Mouse (Mus musculus) megakaryocyte, embryonic 14.5 days (primary cell): ENCODE data around the gene Pnp. TPM values are rescaled to one million over a fixed set of nuclear protein-coding genes. Genes with fewer than 3 reads are reported as not detected.
"Not testable (repeated sequence)": the region's sequence is repeated elsewhere in the genome, so short reads cannot be mapped to it uniquely, and the experiment has no call there.

ENCODE experiments used
- H3K27me3 ChIP-seq: replicated peaks from 2 replicates; pipeline ENCODE3; 2012; ENCODE audit warnings: inconsistent platforms
- H3K36me3 ChIP-seq: replicated peaks from 2 replicates; pipeline ENCODE3; 2012; ENCODE audit warnings: low read length, inconsistent platforms, mixed read lengths
- H3K4me1 ChIP-seq: 2 replicates; pipeline ENCODE4 v1.6.1; 2012; ENCODE audit warnings: inconsistent platforms
- H3K4me3 ChIP-seq: replicated peaks from 2 replicates; pipeline ENCODE3; 2012; ENCODE audit warnings: moderate library complexity, mild to moderate bottlenecking, inconsistent platforms
- H3K9me3 ChIP-seq: 2 replicates; pipeline ENCODE4 v1.6.1; 2012; ENCODE audit warnings: inconsistent platforms
- FLI1 ChIP-seq: IDR thresholded peaks from 2 replicates; pipeline ENCODE4 v1.6.1; 2012; ENCODE audit warnings: low read length, inconsistent platforms, mixed read lengths
- GATA1 ChIP-seq: IDR thresholded peaks from 3 replicates; pipeline ENCODE4 v1.6.1; 2012; ENCODE audit warnings: mixed read lengths, low read length, inconsistent platforms, borderline replicate concordance
- polyA plus RNA-seq: library from polyadenylated mRNA; stranded (reverse); fragments of >175 nt; gene quantifications from 2 replicates; pipeline ENCODE4 v1.2.3, GENCODE M21; 2012; ENCODE audit warnings: low replicate concordance; ENCODE audit not compliant: insufficient read depth

Pnp gene
- polyA plus RNA-seq, 1 experiment, result 1.4 TPM

GRCm38 (mm10) chr14:50930377-50930753, 517 bp upstream of the Pnp start:
- Histone ChIP-seq H3K27me3 (no peaks in the 10 kb centered on the region), H3K36me3 (peaks cover 39% of the 10 kb centered on the region), H3K4me3 (peak overlapping the region; percentile 98), H3K4me1 (peaks cover 58% of the 10 kb centered on the region), H3K9me3 (no peaks in the 10 kb centered on the region)
- TF ChIP-seq FLI1 (no peak), GATA1 (no peak)

DNA sequence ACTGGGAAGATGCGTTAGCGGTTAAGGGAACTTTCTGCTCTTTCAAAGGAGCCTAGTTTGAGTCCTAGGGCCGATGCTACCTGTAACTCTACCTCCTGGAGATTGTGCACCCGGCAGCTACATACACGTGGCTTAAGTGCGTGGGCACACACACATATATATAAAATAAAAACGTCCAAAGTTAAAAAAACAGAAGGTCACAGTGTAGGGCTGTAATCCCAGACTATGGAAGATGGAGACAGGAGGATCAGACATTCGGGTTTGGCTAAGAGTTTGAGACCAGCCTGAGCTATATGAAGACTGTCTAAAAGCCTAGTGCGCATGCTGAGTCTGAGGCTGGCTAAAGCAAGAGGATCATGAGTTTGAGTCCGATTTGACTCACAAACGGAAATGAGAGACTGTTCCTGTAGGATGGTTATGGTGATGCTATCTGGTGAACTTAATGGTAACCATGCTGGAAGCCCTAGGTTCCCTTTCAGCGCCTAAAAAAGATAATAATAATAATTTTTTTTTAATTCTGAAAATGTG, 675 bp downstream of the Pnp start:
- Histone ChIP-seq H3K27me3 (no peaks in the 10 kb centered on the region), H3K36me3 (peaks cover 31% of the 10 kb centered on the region), H3K4me3 (peak overlapping the region; percentile 98), H3K9me3 (no peaks in the 10 kb centered on the region), H3K4me1 (peaks cover 46% of the 10 kb centered on the region)
- TF ChIP-seq GATA1, result no peak
- no peak for TF ChIP-seq FLI1

DNA sequence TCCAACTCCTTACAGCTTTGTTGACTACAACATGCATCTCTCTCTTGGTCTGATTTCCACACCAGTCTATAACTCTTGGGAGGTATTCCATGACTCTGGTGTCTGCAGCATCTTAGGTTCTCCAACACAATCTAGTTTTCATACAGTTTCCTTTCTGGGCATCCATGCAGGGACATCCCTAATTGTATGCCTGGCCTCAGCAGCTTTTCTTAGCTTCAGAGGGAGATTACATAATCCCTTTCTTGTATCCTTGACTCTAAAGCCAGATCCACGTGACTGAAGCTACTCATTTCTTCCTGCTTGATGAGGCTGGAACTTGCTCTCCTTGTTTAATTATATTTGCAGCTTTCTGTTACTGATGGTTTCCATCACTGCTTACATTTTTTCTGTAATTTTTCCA, 5.8 kb downstream of the Pnp start:
- H3K4me3 ChIP-seq, result no peak overlapping the region
- no peaks in the 10 kb centered on the region for H3K27me3 ChIP-seq
- H3K9me3 ChIP-seq, result no peaks in the 10 kb centered on the region
- H3K36me3 ChIP-seq, result no peaks in the 10 kb centered on the region
- H3K4me1 ChIP-seq, result peaks cover 34% of the 10 kb centered on the region
- TF ChIP-seq GATA1 (no peak), FLI1 (no peak)

GRCm38 (mm10) chr14:50938119-50938908, 7.4 kb downstream of the Pnp start:
- peak overlapping the region; percentile 77 for H3K4me3 ChIP-seq
- H3K9me3 ChIP-seq, result no peaks in the 10 kb centered on the region
- H3K36me3 ChIP-seq, result no peaks in the 10 kb centered on the region
- no peak for TF ChIP-seq FLI1
- no peak for TF ChIP-seq GATA1
- H3K27me3 ChIP-seq, result no peaks in the 10 kb centered on the region
- H3K4me1 ChIP-seq, result peaks cover 25% of the 10 kb centered on the region

- Histone ChIP-seq H3K36me3 (no peaks in the 10 kb centered on the region), H3K27me3 (no peaks in the 10 kb centered on the region), H3K9me3 (no peaks in the 10 kb centered on the region), H3K4me1 (peaks cover 25% of the 10 kb centered on the region), H3K4me3 (peak overlapping the region; percentile 77)
- no peak for TF ChIP-seq GATA1
- no peak for TF ChIP-seq FLI1
Measured at GRCm38 (mm10) chr14:50938940-50939339, 8.1 kb downstream of the Pnp start.

GRCm38 (mm10) chr14:50943932-50944667, 13.2 kb downstream of the Pnp start, which contains the start of gene Gm49342:
Gene Gm49342 (plus strand): TSS chr14:50944517.
- H3K36me3 ChIP-seq, result no peaks in the 10 kb centered on the region
- no peaks in the 10 kb centered on the region for H3K27me3 ChIP-seq
- H3K4me3 ChIP-seq, result peak within 1 kb of the TSS; percentile 92
- TF ChIP-seq FLI1 (no peak), GATA1 (no peak)
- peaks cover 8% of the 10 kb centered on the region for H3K4me1 ChIP-seq
- H3K9me3 ChIP-seq, result no peaks in the 10 kb centered on the region

DNA sequence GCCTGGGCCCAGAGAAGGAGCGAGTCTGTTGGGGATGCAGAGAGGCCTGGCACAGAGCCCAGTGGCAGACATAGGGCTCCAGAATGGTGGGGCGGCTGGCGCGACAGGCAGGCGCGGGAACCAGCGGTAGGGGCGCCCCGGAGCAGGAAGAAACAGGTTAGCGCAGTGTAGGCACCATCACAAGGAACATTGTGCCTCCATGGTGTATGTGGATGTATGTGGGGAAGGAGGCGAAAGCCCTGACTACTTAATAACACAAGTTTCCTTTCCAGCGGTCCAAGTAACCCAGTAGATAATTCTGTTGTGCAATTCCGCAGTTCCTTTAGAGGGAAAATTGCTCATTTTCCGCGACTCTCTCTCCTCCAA, 13.8 kb downstream of the Pnp start:
- not testable (repeated sequence) for H3K27me3 ChIP-seq, H3K9me3 ChIP-seq, H3K4me1 ChIP-seq, H3K36me3 ChIP-seq
- H3K4me3 ChIP-seq, result peak overlapping the region; percentile 90

DNA sequence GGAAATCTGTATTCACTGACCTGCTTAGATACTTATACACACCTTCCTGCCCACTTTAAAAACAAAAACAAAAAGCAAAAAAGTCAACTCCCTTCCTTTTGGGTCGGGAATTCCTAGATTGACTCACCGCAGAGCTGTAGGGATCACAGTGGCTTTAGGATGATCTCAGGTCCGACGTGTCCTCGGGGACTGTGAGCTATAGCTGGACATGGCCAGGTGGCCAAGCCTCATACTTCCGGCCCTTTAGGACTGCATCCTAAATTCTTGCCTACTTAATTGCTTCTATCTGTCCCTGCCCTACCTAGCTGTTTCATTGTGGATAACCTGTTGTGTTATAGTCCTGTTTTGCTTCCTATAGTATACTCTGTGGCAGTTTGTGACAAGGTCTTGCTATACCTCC, 14.2 kb downstream of the Pnp start:
- H3K4me3 ChIP-seq, result peak overlapping the region; percentile 90
- not testable (repeated sequence) for H3K36me3 ChIP-seq, H3K9me3 ChIP-seq, H3K4me1 ChIP-seq, H3K27me3 ChIP-seq

DNA sequence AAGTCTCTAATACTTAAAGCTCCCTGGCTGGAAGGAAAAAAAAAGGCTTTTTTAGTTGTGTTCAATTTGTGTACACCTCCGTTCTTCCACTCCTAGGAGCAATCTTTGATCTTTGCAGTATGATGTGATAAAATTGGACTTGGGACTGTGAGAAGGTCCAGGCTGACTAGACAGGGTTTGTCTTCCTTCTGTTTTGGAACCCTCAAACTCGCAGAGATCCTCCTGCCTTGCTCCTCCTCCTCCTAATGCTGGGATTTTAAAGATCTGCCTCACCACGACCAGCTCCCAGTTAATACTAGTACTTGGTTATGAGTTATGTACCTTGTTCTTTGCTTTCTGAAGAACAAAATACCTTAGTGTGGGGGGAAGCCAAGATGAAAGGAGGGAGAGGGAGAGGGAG, 14.6 kb downstream of the Pnp start:
- not testable (repeated sequence) for H3K4me1 ChIP-seq, H3K27me3 ChIP-seq, H3K36me3 ChIP-seq, H3K9me3 ChIP-seq
- H3K4me3 ChIP-seq, result peak overlapping the region; percentile 88

DNA sequence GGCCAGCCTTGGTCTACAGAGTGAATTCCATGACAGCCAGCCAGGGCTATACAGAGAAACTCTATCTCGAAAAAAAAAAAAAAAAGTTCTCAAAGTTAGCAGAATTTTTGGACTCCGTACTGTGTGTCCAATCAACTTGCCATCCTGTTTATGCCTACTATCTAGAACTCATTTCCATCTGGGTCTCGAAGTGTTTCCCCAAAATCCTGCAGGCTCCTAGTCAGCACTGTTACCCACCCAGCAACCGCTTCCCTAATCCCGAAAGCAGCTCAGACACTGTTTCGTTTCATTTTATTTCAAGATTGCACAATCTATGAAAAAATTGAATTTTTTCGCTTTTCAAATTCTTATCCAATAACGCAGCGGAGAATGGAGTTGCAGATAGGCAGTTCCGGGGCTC, 24.6 kb downstream of the Pnp start:
- H3K36me3 ChIP-seq, result peaks cover 4% of the 10 kb centered on the region
- H3K4me3 ChIP-seq, result no peak overlapping the region
- H3K9me3 ChIP-seq, result no peaks in the 10 kb centered on the region
- no peak for TF ChIP-seq GATA1
- TF ChIP-seq FLI1, result no peak
- H3K4me1 ChIP-seq, result no peaks in the 10 kb centered on the region
- H3K27me3 ChIP-seq, result no peaks in the 10 kb centered on the region

- peak within 1 kb of the TSS; percentile 87 for H3K4me3 ChIP-seq
- not testable (repeated sequence) for H3K36me3 ChIP-seq, H3K4me1 ChIP-seq, H3K9me3 ChIP-seq, H3K27me3 ChIP-seq
Measured at GRCm38 (mm10) chr14:50955942-50956508, 25.1 kb downstream of the Pnp start, which contains the start of gene Pnp2. Gene Pnp2 (plus strand): TSS chr14:50955992.

GRCm38 (mm10) chr14:50956724-50957123, 25.8 kb downstream of the Pnp start:
- not testable (repeated sequence) for H3K4me1 ChIP-seq, H3K27me3 ChIP-seq, H3K36me3 ChIP-seq, H3K9me3 ChIP-seq
- H3K4me3 ChIP-seq, result peak overlapping the region; percentile 87

GRCm38 (mm10) chr14:50957146-50957545, 26.3 kb downstream of the Pnp start:
- H3K4me3 ChIP-seq, H3K4me1 ChIP-seq, H3K9me3 ChIP-seq, H3K36me3 ChIP-seq, H3K27me3 ChIP-seq: not testable (repeated sequence)

- not testable (repeated sequence) for H3K9me3 ChIP-seq, H3K4me1 ChIP-seq, H3K27me3 ChIP-seq, H3K36me3 ChIP-seq, H3K4me3 ChIP-seq
Measured at GRCm38 (mm10) chr14:50958289-50958995, 27.6 kb downstream of the Pnp start.
